Mouse (Mus musculus) heart, adult 2 months (tissue): ENCODE results near the gene Trub1. TPM values are rescaled to one million over a fixed set of nuclear protein-coding genes. Genes with fewer than 3 reads are reported as not detected.

Experiments used
- DNase-seq, 2 experiments: peaks; one replicate each; pipeline ENCODE4 v3.0.0; 2021
- H3K27ac ChIP-seq: fragments of 200-600 bp; 2 replicates; pipeline ENCODE4 v1.8.1; 2022
- H3K27me3 ChIP-seq: fragments of 200-500 bp; 2 replicates; pipeline ENCODE4 v1.6.1; 2012; ENCODE audit warnings: mild to moderate bottlenecking, low read length, inconsistent platforms, mixed read lengths; ENCODE audit not compliant: control insufficient read depth, insufficient read depth
- H3K36me3 ChIP-seq: fragments of 200-500 bp; 2 replicates; pipeline ENCODE4 v1.6.1; 2012; ENCODE audit warnings: low read length, inconsistent platforms; ENCODE audit not compliant: control insufficient read depth, insufficient read depth
- H3K4me1 ChIP-seq: fragments of 200-500 bp; 2 replicates; pipeline ENCODE4 v1.6.1; 2011; ENCODE audit warnings: low read length; ENCODE audit not compliant: control insufficient read depth, insufficient read depth
- H3K4me3 ChIP-seq: fragments of 200-600 bp; 2 replicates; pipeline ENCODE4 v1.8.1; 2022
- H3K79me2 ChIP-seq: fragments of 200-500 bp; replicated peaks from 2 replicates; pipeline ENCODE4 v1.6.1; 2012; ENCODE audit warnings: mild to moderate bottlenecking, inconsistent platforms, low read length, moderate library complexity, mixed read lengths; ENCODE audit not compliant: control insufficient read depth, insufficient read depth
- H3K9ac ChIP-seq: fragments of 200-500 bp; 2 replicates; pipeline ENCODE4 v1.6.1; 2012; ENCODE audit warnings: low read depth, mild to moderate bottlenecking, control low read depth, inconsistent platforms, low read length, mixed read lengths
- CTCF ChIP-seq: fragments of 200-600 bp; IDR thresholded peaks from 2 replicates; pipeline ENCODE4 v1.8.1; 2022; ENCODE audit warnings: antibody characterized with exemption, mild to moderate bottlenecking, moderate library complexity
- EP300 ChIP-seq: fragments of 200-500 bp; IDR thresholded peaks from 2 replicates; pipeline ENCODE4 v1.6.1; 2011; ENCODE audit warnings: low read depth, low read length, control low read depth; ENCODE audit not compliant: insufficient read depth
- POLR2A ChIP-seq: fragments of 200-500 bp; IDR thresholded peaks from 2 replicates; pipeline ENCODE4 v1.6.1; 2011; ENCODE audit warnings: mild to moderate bottlenecking, low read depth, low read length, control low read depth; ENCODE audit not compliant: insufficient read depth
- WGBS: fragments of 180-500 bp; shearing (Covaris S2); methylation state at CpG from one replicate; pipeline ENCODE4 v1.1.7; 2018; 5-methylcytosine and 5-hydroxymethylcytosine counted together
- intact Hi-C: fragments of 180-260 bp; cut with DNase I; formaldehyde crosslinking; loops from one replicate; pipeline ENCODE4 v1.15.1; 2025
- polyA plus RNA-seq: library from polyadenylated mRNA; depleted of rRNA; stranded (reverse); fragments of >200 nt; gene quantifications from 2 replicates; pipeline ENCODE4 v1.2.3, GENCODE M21; 2012
- total RNA-seq, 2 experiments: library from RNA; stranded (reverse); gene quantifications; 2 replicates each; pipeline ENCODE4 v1.2.3; 2021

Gene Trub1
- total and polyA plus RNA-seq, 3 experiments, result 3.0 to 6.4 (median 4.5) TPM

DNA sequence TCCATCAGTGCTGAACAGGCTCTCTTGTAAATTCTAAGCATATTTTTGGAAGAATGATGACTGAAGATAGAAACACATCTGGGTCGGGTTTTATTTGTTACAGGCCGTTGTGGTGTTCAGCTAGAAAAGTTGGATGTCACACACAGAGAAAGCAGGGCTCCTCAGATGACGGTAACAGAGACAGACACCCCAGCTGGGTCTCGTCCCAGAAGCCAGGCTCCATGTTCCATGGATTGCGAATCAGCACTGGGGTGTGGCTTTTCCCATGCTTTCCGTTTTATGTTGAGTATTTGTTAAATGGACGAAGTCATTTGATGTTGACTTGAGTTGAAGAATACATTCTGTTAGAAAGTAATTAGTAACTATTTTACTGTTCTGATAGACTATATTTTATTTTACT lies 13.0 kb downstream of the Trub1 start:
- no peak for DNase-seq
- intact Hi-C loops, result no loop called here
- TF ChIP-seq CTCF, result no peak
- TF ChIP-seq POLR2A, result no peak
- TF ChIP-seq EP300, result no peak
- Histone ChIP-seq H3K27ac (no peak overlapping the region), H3K4me1 (no peaks in the 10 kb centered on the region), H3K9ac (no peak overlapping the region), H3K79me2 (no peaks in the 10 kb centered on the region), H3K4me3 (no peak overlapping the region), H3K36me3 (no peaks in the 10 kb centered on the region), H3K27me3 (no peaks in the 10 kb centered on the region)
- 90% methylated on average over 7 of the region's 7 CpGs for WGBS

DNA sequence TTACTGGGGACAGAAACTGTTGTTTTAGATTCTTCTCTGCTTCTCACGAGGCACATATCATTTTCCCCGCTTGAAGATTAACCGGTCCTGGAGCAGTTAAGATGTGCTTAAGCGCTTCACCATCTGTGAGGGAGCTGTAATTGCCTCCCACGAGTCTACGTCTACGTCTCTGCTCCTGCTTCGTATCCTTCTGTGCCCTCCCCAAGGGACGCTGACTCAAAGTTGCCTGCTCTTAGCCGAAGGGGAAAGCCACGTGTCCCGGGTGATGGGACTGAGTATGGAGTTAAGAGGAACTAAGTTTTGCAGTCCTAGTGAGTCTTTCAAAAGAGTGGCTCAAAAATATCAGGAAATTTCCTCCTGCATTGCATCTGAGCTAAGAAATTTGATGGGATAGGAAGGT lies 18.3 kb downstream of the Trub1 start:
- no peak for DNase-seq
- Histone ChIP-seq H3K9ac (no peak overlapping the region), H3K36me3 (no peaks in the 10 kb centered on the region), H3K4me3 (no peak overlapping the region), H3K4me1 (no peaks in the 10 kb centered on the region), H3K27ac (no peak overlapping the region), H3K27me3 (no peaks in the 10 kb centered on the region), H3K79me2 (no peaks in the 10 kb centered on the region)
- intact Hi-C loops, result no loop called here
- WGBS, result 58% methylated on average over 12 of the region's 12 CpGs
- no peak for TF ChIP-seq CTCF
- no peak for TF ChIP-seq EP300
- TF ChIP-seq POLR2A, result no peak

DNA sequence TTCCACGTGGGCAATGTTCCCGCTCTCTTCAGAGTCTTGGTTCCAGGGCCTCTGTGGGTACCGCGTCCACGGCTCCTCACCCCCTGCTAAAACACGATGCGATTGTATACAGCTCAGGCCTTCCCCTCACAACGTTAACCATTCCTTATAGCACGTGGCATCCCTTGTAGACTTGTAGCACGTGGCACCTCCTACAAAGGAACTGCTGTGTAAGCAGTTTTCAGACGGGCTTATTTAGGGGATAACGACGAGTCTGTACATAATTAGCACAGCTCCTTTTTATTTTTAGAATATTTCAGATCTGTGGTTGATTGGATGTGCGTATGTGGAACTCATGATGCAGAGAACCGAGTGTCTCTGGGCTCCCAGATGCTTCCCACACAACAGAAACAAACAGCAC lies 19.5 kb downstream of the Trub1 start:
- Histone ChIP-seq H3K27ac (no peak overlapping the region), H3K79me2 (no peaks in the 10 kb centered on the region), H3K4me1 (no peaks in the 10 kb centered on the region), H3K27me3 (no peaks in the 10 kb centered on the region), H3K4me3 (no peak overlapping the region), H3K36me3 (no peaks in the 10 kb centered on the region), H3K9ac (no peak overlapping the region)
- TF ChIP-seq CTCF, result no peak
- no peak for TF ChIP-seq POLR2A
- TF ChIP-seq EP300, result no peak
- WGBS, result 93% methylated on average over 15 of the region's 15 CpGs
- DNase-seq, result no peak
- intact Hi-C loops, result no loop called here

DNA sequence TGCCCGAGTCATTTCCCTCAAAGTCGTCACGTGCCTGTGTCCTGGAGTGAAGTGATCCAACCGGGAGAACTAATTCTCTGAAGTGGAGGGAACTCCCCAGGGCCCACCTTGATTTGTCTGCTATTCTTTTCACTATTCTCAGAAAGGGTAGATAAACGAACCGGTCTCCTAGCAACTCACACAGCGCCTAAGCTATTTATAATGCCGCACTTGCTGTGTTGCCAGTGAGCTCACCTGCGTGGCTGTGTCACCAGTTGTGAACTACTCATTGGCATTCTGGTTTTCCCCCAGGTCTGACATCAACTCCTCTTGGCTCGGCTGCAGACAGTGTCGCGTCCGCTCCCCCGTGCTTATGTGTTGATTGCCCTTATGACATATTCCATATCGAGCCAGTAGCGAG lies 20.6 kb downstream of the Trub1 start:
- H3K27me3 ChIP-seq, result no peaks in the 10 kb centered on the region
- 41% methylated on average over 16 of the region's 16 CpGs for WGBS
- peak; percentile 32 to 45 for DNase-seq
- no peak overlapping the region for H3K27ac ChIP-seq
- H3K4me1 ChIP-seq, result no peaks in the 10 kb centered on the region
- no peaks in the 10 kb centered on the region for H3K36me3 ChIP-seq
- no peak overlapping the region for H3K9ac ChIP-seq
- no peak overlapping the region for H3K4me3 ChIP-seq
- intact Hi-C loops, result no loop called here
- no peak for TF ChIP-seq POLR2A
- TF ChIP-seq EP300, result no peak
- no peak for TF ChIP-seq CTCF
- H3K79me2 ChIP-seq, result no peaks in the 10 kb centered on the region

DNA sequence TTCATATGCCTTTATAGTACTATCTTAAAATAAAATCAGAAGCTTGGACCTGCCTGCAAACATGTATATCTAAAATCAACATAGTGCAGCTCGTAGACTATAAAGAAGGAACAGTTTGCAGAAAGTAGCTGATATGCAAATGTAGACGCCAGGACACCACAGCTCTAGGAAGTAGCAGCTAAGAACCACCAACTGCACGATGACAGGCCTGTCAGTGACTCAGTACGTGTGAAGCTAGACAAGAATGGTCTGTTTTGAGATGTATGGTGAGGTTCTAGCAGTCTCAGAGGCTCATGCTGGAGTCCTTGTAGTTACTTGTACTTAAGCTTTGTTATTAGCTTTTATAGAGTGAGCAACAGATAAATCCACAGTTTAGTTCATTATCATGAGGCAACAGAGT lies 22.6 kb downstream of the Trub1 start:
- no peak overlapping the region for H3K9ac ChIP-seq
- no peaks in the 10 kb centered on the region for H3K36me3 ChIP-seq
- H3K27me3 ChIP-seq, result no peaks in the 10 kb centered on the region
- H3K79me2 ChIP-seq, result no peaks in the 10 kb centered on the region
- no peak for DNase-seq
- no peak overlapping the region for H3K4me3 ChIP-seq
- TF ChIP-seq POLR2A, result no peak
- no peak for TF ChIP-seq EP300
- H3K4me1 ChIP-seq, result no peaks in the 10 kb centered on the region
- no peak overlapping the region for H3K27ac ChIP-seq
- intact Hi-C loops, result no loop called here
- 71% methylated on average over 4 of the region's 4 CpGs for WGBS

- Histone ChIP-seq H3K9ac (no peak overlapping the region), H3K4me3 (no peak overlapping the region), H3K36me3 (no peaks in the 10 kb centered on the region), H3K79me2 (no peaks in the 10 kb centered on the region), H3K27ac (no peak overlapping the region), H3K27me3 (no peaks in the 10 kb centered on the region), H3K4me1 (no peaks in the 10 kb centered on the region)
- intact Hi-C loops, result no loop called here
- TF ChIP-seq POLR2A, result no peak
- TF ChIP-seq CTCF, result no peak
- no peak for TF ChIP-seq EP300
- no peak for DNase-seq
- WGBS, result 52% methylated on average over 8 of the region's 8 CpGs
These were observed 24.6 kb downstream of the Trub1 start for GRCm38 (mm10) chr19:57477310-57477709.
